Comparison of ENCODE assay signal across 11 mouse cellular contexts in genomic region chr14:54786489-54786888, GRCm38 (mm10). TPM values are rescaled to one million over a fixed set of nuclear protein-coding genes. Genes with fewer than 3 reads are reported as not detected.
DNase-seq lines count a peak whose midpoint lies in the region; ATAC-seq and TF ChIP-seq lines count a peak whose summit lies in the region.
"Had no signal": no experiment of that assay in that cellular context is flagged by ENCODE, and none has a peak within 500 bp of the region (broad histone marks: within the 10 kb centered on the region; RNA-seq: fewer than 3 reads in every experiment).

No protein-coding gene starts in this region.

- intact Hi-C loops in left cerebral cortex, adult 2 months (cut with DNase I), result loop anchor here (1.0 kb wide), 1 partner anchor 72 kb away; no protein-coding TSS in a partner anchor

- no peaks in the 10 kb centered on the region for H3K4me1 ChIP-seq in kidney, embryonic 14.5 days (ENCODE audit: control insufficient read depth, insufficient read depth, low read length)
- peaks cover 5 to 9% of the 10 kb centered on the region in 2 experiments; a peak in 2 of 4 replicates for H3K4me1 ChIP-seq in heart, embryonic 14.5 days (ENCODE audit: control insufficient read depth in 2 of 2, insufficient read depth in 2 of 2, low read length in 2 of 2)

- no peak overlapping the region for H3K27ac ChIP-seq in kidney, embryonic 14.5 days (ENCODE audit: low read depth, low read length)
- peak overlapping the region; percentile 78 to 88 for H3K27ac ChIP-seq in heart, embryonic 14.5 days (replicated peaks in 1 of 2; ENCODE audit: control insufficient read depth in 1 of 2, insufficient read depth in 1 of 2, low read depth in 2 of 2, low read length in 2 of 2)
- no peak overlapping the region for H3K27ac ChIP-seq in left cerebral cortex, adult 2 months

- 62% methylated on average over 10 of the region's 10 CpGs for WGBS in kidney, embryonic 14.5 days
- WGBS in heart, embryonic 14.5 days, result 21% methylated on average over 10 of the region's 10 CpGs

- no peaks in the 10 kb centered on the region for H3K36me3 ChIP-seq in kidney, embryonic 14.5 days (ENCODE audit: control insufficient read depth, insufficient read depth, low read length)
- H3K36me3 ChIP-seq in heart, embryonic 14.5 days (ENCODE audit: control insufficient read depth, insufficient read depth, low read length), result no peaks in the 10 kb centered on the region

- no peak overlapping the region for H3K4me3 ChIP-seq in kidney, embryonic 14.5 days (ENCODE audit: low read length)
- H3K4me3 ChIP-seq in heart, embryonic 14.5 days (ENCODE audit: control insufficient read depth in 1 of 2, insufficient read depth in 1 of 2, low read depth in 1 of 2, low read length in 2 of 2), result no peak overlapping the region
- no peak overlapping the region for H3K4me3 ChIP-seq in left cerebral cortex, adult 2 months

- peaks cover 4% of the 10 kb centered on the region; the same call in 1 of the 2 replicates for H3K9me3 ChIP-seq in kidney, embryonic 14.5 days (ENCODE audit: control insufficient read depth, low read length)
- no peaks in the 10 kb centered on the region for H3K9me3 ChIP-seq in heart, embryonic 14.5 days (ENCODE audit: control insufficient read depth, low read length)

- no peak overlapping the region for H3K9ac ChIP-seq in kidney, embryonic 14.5 days (ENCODE audit: low read depth, low read length)
- no peak overlapping the region for H3K9ac ChIP-seq in heart, embryonic 14.5 days (ENCODE audit: low read length)

- TF ChIP-seq CTCF in left cerebral cortex, adult 2 months (IDR thresholded peaks at IDR 0.05), result no peak

- no peak for ATAC-seq in kidney, embryonic 14.5 days (ENCODE audit: low FRiP score, low TSS enrichment)
- 0 out of 2 replicates have a peak, but pooled peaks have one; percentile 52 for ATAC-seq in heart, embryonic 14.5 days (ENCODE audit: insufficient number of reproducible peaks, insufficient read depth, low FRiP score, low read depth)
- ATAC-seq in megakaryocyte progenitor cell, adult 5-6 weeks (replicated peaks; ENCODE audit: poor library complexity), result no peak

- DNase-seq in kidney, adult 18-20 months, result peak; percentile 57
- DNase-seq in adrenal gland, adult 2 months, result peak; percentile 57
- peak; percentile 37 for DNase-seq in ovary, postnatal 36 days (ENCODE audit: low spot score)
- no peak for DNase-seq in thymus, adult 18-20 months
- no peak for DNase-seq in left cerebral cortex, adult 2 months (ENCODE audit: extremely low spot score in 1 of 2, low spot score in 2 of 2)

- no peaks in the 10 kb centered on the region for H3K27me3 ChIP-seq in kidney, embryonic 14.5 days (ENCODE audit: control insufficient read depth, insufficient read depth, low read length)
- no peaks in the 10 kb centered on the region for H3K27me3 ChIP-seq in heart, embryonic 14.5 days (ENCODE audit: control insufficient read depth, insufficient read depth, low read length)

- H3K4me2 ChIP-seq in kidney, embryonic 14.5 days (replicated peaks; ENCODE audit: low read depth, low read length), result no peak overlapping the region
- peak overlapping the region; percentile 4; the same call in 1 of the 2 replicates for H3K4me2 ChIP-seq in heart, embryonic 14.5 days (ENCODE audit: low read length)

RNA-seq across cellular contexts. Expression of gene Slc7a8, which starts 4.7 kb away (rescaled TPM):
- 5.8 and 12.1 TPM in 2 replicates for polyA plus RNA-seq in kidney, embryonic 14.5 days (2014; fragmentation: Nextera tagmentation; extraction: Ambion mirVana)
- total RNA-seq in adrenal gland, adult 2 months (2021), result 10 to 100 TPM; 24.7 to 74.6 TPM
- 31.9 and 52.9 TPM in 2 replicates for polyA plus RNA-seq in adrenal gland, adult 2 months (2012; rRNA removed)
- 5.0 and 5.1 TPM in 2 replicates for polyA plus RNA-seq in heart, embryonic 14.5 days (2014; fragmentation: Nextera tagmentation; extraction: Ambion mirVana)
- total RNA-seq in left cerebral cortex, adult 2 months (2021), result 10 to 100 TPM; 54.3 to 58.6 TPM
- 4.7 and 7.7 TPM in 2 replicates for total RNA-seq in megakaryocyte progenitor cell, adult 5-6 weeks (2015)
- total RNA-seq in megakaryocyte progenitor cell, adult 5-6 weeks (2017), result 1.4 and 2.0 TPM in 2 replicates

RNA-seq across cellular contexts. Expression of gene Rnf212b, which starts 27.5 kb away (rescaled TPM):
- polyA plus RNA-seq in kidney, embryonic 14.5 days (2014; fragmentation: Nextera tagmentation; extraction: Ambion mirVana), result not detected in 2 replicates
- 1 to 10 TPM in 1 of 2 experiments, under 1 TPM in 1; 0.35 to 1.5 TPM for total RNA-seq in adrenal gland, adult 2 months (2021)
- 0.22 and 0.24 TPM in 2 replicates for polyA plus RNA-seq in adrenal gland, adult 2 months (2012; rRNA removed)
- polyA plus RNA-seq in heart, embryonic 14.5 days (2014; fragmentation: Nextera tagmentation; extraction: Ambion mirVana), result not detected in 2 replicates
- total RNA-seq in left cerebral cortex, adult 2 months (2021), result not detected
- total RNA-seq in megakaryocyte progenitor cell, adult 5-6 weeks (2015), result not detected in 2 replicates
- not detected in 2 replicates for total RNA-seq in megakaryocyte progenitor cell, adult 5-6 weeks (2017)
- total RNA-seq: gastrocnemius, postnatal 4 days had no signal
- polyA plus RNA-seq: limb, embryonic 11.5 days; stomach, embryonic 14.5 days had no signal

Comparison
In these comparisons a context has a peak if more than half of its experiments do, and no peak if none do; other contexts are left out.
1. DNase-seq: peak in kidney, adult 18-20 months (single experiment), adrenal gland, adult 2 months (single experiment) and ovary, postnatal 36 days (single experiment); none in thymus, adult 18-20 months (0 of 2) and left cerebral cortex, adult 2 months (0 of 2).
2. H3K27ac ChIP-seq: peak in heart, embryonic 14.5 days (2 of 2); none in kidney, embryonic 14.5 days (single experiment) and left cerebral cortex, adult 2 months (single experiment).